Mouse (Mus musculus): ENCODE results near the gene Pklr. TPM values are rescaled to one million over a fixed set of nuclear protein-coding genes. Genes with fewer than 3 reads are reported as not detected.
"Not testable (repeated sequence)": the region's sequence is repeated elsewhere in the genome, so short reads cannot be mapped to it uniquely, and the experiment has no call there.

Pklr gene
- polyA plus RNA-seq, 1 experiment: 181 TPM

GRCm38 (mm10) chr3:89161207-89161606, 25.3 kb downstream of the Pklr start:
- DNase-seq (ENCODE audit: low read depth, low spot score): not testable (repeated sequence)

GRCm38 (mm10) chr3:89161786-89162185, 25.8 kb downstream of the Pklr start:
- no peak for DNase-seq (ENCODE audit: low read depth, low spot score)
- WGBS: 79% methylated on average over 4 of the region's 4 CpGs

- 80% methylated on average over 1 of the region's 1 CpGs for WGBS
- DNase-seq (ENCODE audit: low read depth, low spot score): no peak
These were observed 27.2 kb downstream of the Pklr start for GRCm38 (mm10) chr3:89163123-89163522.

GRCm38 (mm10) chr3:89163643-89164245, 27.8 kb downstream of the Pklr start:
- 64% methylated on average over 5 of the region's 5 CpGs for WGBS
- DNase-seq (ENCODE audit: low read depth, low spot score): no peak

- DNase-seq (ENCODE audit: low read depth, low spot score): peak; percentile 57
- WGBS: under 1% methylated on average over 78 of the region's 79 CpGs
These were observed 28.7 kb downstream of the Pklr start, which contains the start of gene Clk2 for GRCm38 (mm10) chr3:89164506-89165267. Gene Clk2 (plus strand): TSS chr3:89164795.

GRCm38 (mm10) chr3:89165268-89165870, 29.4 kb downstream of the Pklr start:
- DNase-seq (ENCODE audit: low read depth, low spot score): no peak
- 6% methylated on average over 12 of the region's 12 CpGs for WGBS

- DNase-seq (ENCODE audit: low read depth, low spot score): no peak
- 92% methylated on average over 19 of the region's 19 CpGs for WGBS
These were observed 31.0 kb downstream of the Pklr start for GRCm38 (mm10) chr3:89166945-89167344.

GRCm38 (mm10) chr3:89174844-89175243, 38.9 kb downstream of the Pklr start:
- no peak for DNase-seq (ENCODE audit: low read depth, low spot score)
- WGBS: 91% methylated on average over 11 of the region's 11 CpGs

GRCm38 (mm10) chr3:89175544-89175943, 39.6 kb downstream of the Pklr start:
- WGBS: 86% methylated on average over 10 of the region's 10 CpGs
- DNase-seq (ENCODE audit: low read depth, low spot score): no peak

GRCm38 (mm10) chr3:89176421-89176820, 40.5 kb downstream of the Pklr start:
- no peak for DNase-seq (ENCODE audit: low read depth, low spot score)
- WGBS: 81% methylated on average over 7 of the region's 7 CpGs

GRCm38 (mm10) chr3:89177242-89178106, 41.5 kb downstream of the Pklr start, which contains the start of gene Scamp3:
Gene Scamp3 (plus strand): TSS chr3:89177473.
- under 1% methylated on average over 43 of the region's 43 CpGs for WGBS
- peak; percentile 92 for DNase-seq (ENCODE audit: low read depth, low spot score)

GRCm38 (mm10) chr3:89178107-89178385, 42.1 kb downstream of the Pklr start:
- WGBS: 2% methylated on average over 6 of the region's 6 CpGs
- DNase-seq (ENCODE audit: low read depth, low spot score): no peak

- no peak for DNase-seq (ENCODE audit: low read depth, low spot score)
- WGBS: 92% methylated on average over 11 of the region's 11 CpGs
These were observed 43.1 kb downstream of the Pklr start for GRCm38 (mm10) chr3:89179056-89179455.

GRCm38 (mm10) chr3:89181749-89182500, 46.0 kb downstream of the Pklr start:
- no peak for DNase-seq (ENCODE audit: low read depth, low spot score)
- 93% methylated on average over 27 of the region's 27 CpGs for WGBS

- 40% methylated on average over 7 of the region's 7 CpGs for WGBS
- DNase-seq (ENCODE audit: low read depth, low spot score): no peak
These were observed 46.7 kb downstream of the Pklr start for GRCm38 (mm10) chr3:89182531-89183057.

- DNase-seq (ENCODE audit: low read depth, low spot score): peak; percentile 56
- 8% methylated on average over 39 of the region's 39 CpGs for WGBS
These were observed 47.4 kb downstream of the Pklr start, which contains the start of gene Fam189b for GRCm38 (mm10) chr3:89183058-89183958. Gene Fam189b (plus strand): TSS chr3:89183143.

GRCm38 (mm10) chr3:89183959-89184315, 48.0 kb downstream of the Pklr start:
- DNase-seq (ENCODE audit: low read depth, low spot score): no peak
- WGBS: 76% methylated on average over 6 of the region's 6 CpGs

GRCm38 (mm10) chr3:89187197-89187596, 51.3 kb downstream of the Pklr start:
- no peak for DNase-seq (ENCODE audit: low read depth, low spot score)
- 72% methylated on average over 23 of the region's 23 CpGs for WGBS
